In the genomic region with DNA sequence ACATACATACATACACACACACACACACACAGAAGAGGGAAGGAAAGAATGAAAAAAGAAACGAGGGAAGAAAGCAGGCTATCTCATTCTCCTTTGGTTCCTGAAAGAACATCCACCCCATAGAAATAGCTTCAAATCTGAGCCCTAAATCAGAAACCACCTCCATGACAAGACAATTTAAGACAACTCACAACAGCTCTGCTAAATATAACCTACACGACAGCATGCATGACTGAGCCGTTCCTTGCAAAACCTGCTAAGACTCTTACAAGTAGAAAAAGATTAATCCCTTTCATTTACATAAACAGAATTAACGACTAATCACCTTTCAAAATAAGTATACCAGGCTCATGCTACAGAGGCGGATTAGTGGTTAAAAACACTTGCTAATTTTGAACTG, we compare ENCODE assay signal across 19 mouse cellular contexts.
"Had no signal": no experiment of that assay in that cellular context is flagged by ENCODE, and none has a peak within 500 bp of the region (broad histone marks: within the 10 kb centered on the region; RNA-seq: fewer than 3 reads in every experiment).

No protein-coding gene starts in this region.

- DNase-seq: kidney, adult 11 months; kidney, adult 8-10 months; kidney, postnatal 10 days; layer of hippocampus, postnatal 36 days; liver; liver, embryonic 13.5 days; lung, embryonic 14.5 days; right cerebral cortex, postnatal 4 days; thymus, postnatal 25 days had no signal

- H3K4me2 ChIP-seq: intestine, embryonic 15.5 days; kidney, embryonic 15.5 days; limb, embryonic 13.5 days; liver, embryonic 13.5 days; lung, embryonic 14.5 days; midbrain, embryonic 12.5 days; midbrain, embryonic 15.5 days; neural tube, embryonic 12.5 days had no signal

- H3K9me3 ChIP-seq: intestine, embryonic 15.5 days; kidney, embryonic 15.5 days; limb, embryonic 10.5 days; limb, embryonic 13.5 days; liver, embryonic 13.5 days; midbrain, embryonic 12.5 days; midbrain, embryonic 15.5 days; neural tube, embryonic 12.5 days had no signal

- H3K36me3 ChIP-seq: intestine, embryonic 15.5 days; kidney, embryonic 15.5 days; limb, embryonic 10.5 days; liver, embryonic 13.5 days had no signal

- H3K27ac ChIP-seq: intestine, embryonic 15.5 days; kidney, embryonic 15.5 days; limb, embryonic 10.5 days; limb, embryonic 13.5 days; liver, embryonic 13.5 days; macrophage; midbrain, embryonic 12.5 days; midbrain, embryonic 15.5 days; neural tube, embryonic 12.5 days; stomach, postnatal 0 days had no signal

- H3K4me1 ChIP-seq: intestine, embryonic 15.5 days; kidney, embryonic 15.5 days; limb, embryonic 10.5 days; limb, embryonic 13.5 days; liver, embryonic 13.5 days; midbrain, embryonic 12.5 days; midbrain, embryonic 15.5 days; neural tube, embryonic 12.5 days had no signal

- H3K9ac ChIP-seq: intestine, embryonic 15.5 days; kidney, embryonic 15.5 days; limb, embryonic 13.5 days; liver, embryonic 13.5 days; lung, embryonic 14.5 days; midbrain, embryonic 12.5 days; midbrain, embryonic 15.5 days; neural tube, embryonic 12.5 days had no signal

- H3K27me3 ChIP-seq: intestine, embryonic 15.5 days; kidney, embryonic 15.5 days; limb, embryonic 13.5 days; liver, embryonic 13.5 days; midbrain, embryonic 12.5 days; midbrain, embryonic 15.5 days; neural tube, embryonic 12.5 days had no signal

- ATAC-seq: intestine, embryonic 15.5 days; lung, postnatal 0 days; midbrain, embryonic 15.5 days had no signal

- H3K4me3 ChIP-seq: intestine, embryonic 15.5 days; kidney, embryonic 15.5 days; limb, embryonic 10.5 days; limb, embryonic 13.5 days; liver, embryonic 13.5 days; midbrain, embryonic 12.5 days; midbrain, embryonic 15.5 days; neural tube, embryonic 12.5 days had no signal
